Mouse (Mus musculus) ES-E14 (cell line): ENCODE results near the gene Tnfaip3. TPM values are rescaled to one million over a fixed set of nuclear protein-coding genes. Genes with fewer than 3 reads are reported as not detected.

Source experiments
- DNase-seq: peaks from one replicate; pipeline ENCODE4 v3.0.0-alpha.2; 2013; ENCODE audit warnings: low read depth, low spot score
- H3K27ac ChIP-seq: 2 replicates; pipeline ENCODE4 v1.5.1; 2012; ENCODE audit warnings: low read depth, mild to moderate bottlenecking, low read length, moderate library complexity, mixed read lengths; ENCODE audit not compliant: poor library complexity, insufficient read depth, severe bottlenecking
- H3K36me3 ChIP-seq: 2 replicates; pipeline ENCODE4 v1.6.1; 2012; ENCODE audit warnings: mild to moderate bottlenecking, low read length, moderate library complexity, mixed read lengths; ENCODE audit not compliant: control insufficient read depth, poor library complexity, insufficient read depth, severe bottlenecking
- H3K4me1 ChIP-seq, 2 experiments: fragments of 150-350 bp in 1 of 2; sonication (generic) in 1 of 2; 2 replicates each; pipeline ENCODE4 v1.6.1; 2012; ENCODE audit warnings: low read length in 2 of 2, mild to moderate bottlenecking in 1 of 2, mixed read lengths in 1 of 2; ENCODE audit not compliant: control insufficient read depth in 2 of 2, insufficient read depth in 2 of 2, poor library complexity in 1 of 2
- H3K4me3 ChIP-seq, 2 experiments: fragments of 150-350 bp in 1 of 2; sonication (generic) in 1 of 2; 2 replicates each; pipeline ENCODE4 v1.5.1; 2012; ENCODE audit warnings: low read length in 2 of 2, low read depth in 1 of 2, mild to moderate bottlenecking in 1 of 2, mixed read lengths in 1 of 2; ENCODE audit not compliant: insufficient read depth in 1 of 2, poor library complexity in 1 of 2, severe bottlenecking in 1 of 2
- H3K9ac ChIP-seq: 2 replicates; pipeline ENCODE4 v1.6.1; 2012; ENCODE audit warnings: low read depth, mild to moderate bottlenecking, low read length, mixed read lengths; ENCODE audit not compliant: poor library complexity, insufficient read depth, severe bottlenecking
- H3K9me3 ChIP-seq: fragments of 150-350 bp; sonication (generic); 2 replicates; pipeline ENCODE4 v1.6.1; 2012; ENCODE audit warnings: low read depth, mild to moderate bottlenecking, low read length; ENCODE audit not compliant: control insufficient read depth, insufficient read depth
- CHD2 ChIP-seq: IDR thresholded peaks from 2 replicates; pipeline ENCODE4 v1.6.1; 2014; ENCODE audit warnings: mild to moderate bottlenecking, low read depth, low read length, inconsistent platforms
- HCFC1 ChIP-seq: IDR thresholded peaks from 2 replicates; pipeline ENCODE4 v1.6.1; 2012; ENCODE audit warnings: low read length, inconsistent platforms, borderline replicate concordance; ENCODE audit not compliant: insufficient read depth
- MAFK ChIP-seq: IDR thresholded peaks from 2 replicates; pipeline ENCODE4 v1.6.1; 2014; ENCODE audit warnings: mild to moderate bottlenecking, low read depth, low read length, inconsistent platforms; ENCODE audit not compliant: insufficient read depth
- ZC3H11A ChIP-seq: IDR thresholded peaks from 2 replicates; pipeline ENCODE4 v1.6.1; 2012; ENCODE audit warnings: low read depth, mild to moderate bottlenecking, inconsistent platforms, low read length, borderline replicate concordance
- ZNF384 ChIP-seq: IDR thresholded peaks from 2 replicates; pipeline ENCODE4 v1.6.1; 2012; ENCODE audit warnings: low read depth, low read length, inconsistent platforms
- in situ Hi-C, 2 experiments: fragments of 600-800 bp; cut with MboI; formaldehyde crosslinking; loops; one replicate each; pipeline ENCODE4 v1.15.1; 2025; ENCODE audit warnings: low sequenced_read_pairs in 2 of 2, inconsistent platforms in 1 of 2; ENCODE audit not compliant: unreplicated experiment in 2 of 2
- total RNA-seq: library from RNA; depleted of rRNA; stranded (reverse); fragments of 300-350 nt; gene quantifications from 2 replicates; pipeline ENCODE4 v1.2.3, GENCODE M21; 2012

Gene Tnfaip3
- total RNA-seq, 1 experiment: 3.9 TPM

DNA sequence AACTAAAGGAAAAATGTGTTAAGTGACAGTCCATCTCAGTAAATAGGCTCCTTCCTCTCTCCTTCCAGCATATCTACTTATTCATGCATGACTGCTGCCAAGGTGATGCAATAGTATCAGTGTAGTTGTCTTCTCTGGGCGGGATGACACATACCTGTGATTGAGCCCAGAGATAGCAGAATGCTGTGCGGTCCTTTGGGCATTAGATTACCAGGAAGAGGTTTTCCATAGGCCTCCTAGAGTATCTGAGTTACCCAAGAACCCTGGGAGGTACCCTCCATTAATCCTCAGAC is 27.6 kb downstream of the Tnfaip3 start:
- no peak overlapping the region for H3K9ac ChIP-seq
- no peak overlapping the region for H3K4me3 ChIP-seq
- no peaks in the 10 kb centered on the region for H3K36me3 ChIP-seq
- H3K4me1 ChIP-seq: no peaks in the 10 kb centered on the region
- TF ChIP-seq HCFC1 (no peak), ZC3H11A (no peak), CHD2 (no peak), ZNF384 (no peak), MAFK (no peak)
- H3K9me3 ChIP-seq: no peaks in the 10 kb centered on the region
- in situ Hi-C loops: no loop called here
- DNase-seq: no peak
- H3K27ac ChIP-seq: no peak overlapping the region

DNA sequence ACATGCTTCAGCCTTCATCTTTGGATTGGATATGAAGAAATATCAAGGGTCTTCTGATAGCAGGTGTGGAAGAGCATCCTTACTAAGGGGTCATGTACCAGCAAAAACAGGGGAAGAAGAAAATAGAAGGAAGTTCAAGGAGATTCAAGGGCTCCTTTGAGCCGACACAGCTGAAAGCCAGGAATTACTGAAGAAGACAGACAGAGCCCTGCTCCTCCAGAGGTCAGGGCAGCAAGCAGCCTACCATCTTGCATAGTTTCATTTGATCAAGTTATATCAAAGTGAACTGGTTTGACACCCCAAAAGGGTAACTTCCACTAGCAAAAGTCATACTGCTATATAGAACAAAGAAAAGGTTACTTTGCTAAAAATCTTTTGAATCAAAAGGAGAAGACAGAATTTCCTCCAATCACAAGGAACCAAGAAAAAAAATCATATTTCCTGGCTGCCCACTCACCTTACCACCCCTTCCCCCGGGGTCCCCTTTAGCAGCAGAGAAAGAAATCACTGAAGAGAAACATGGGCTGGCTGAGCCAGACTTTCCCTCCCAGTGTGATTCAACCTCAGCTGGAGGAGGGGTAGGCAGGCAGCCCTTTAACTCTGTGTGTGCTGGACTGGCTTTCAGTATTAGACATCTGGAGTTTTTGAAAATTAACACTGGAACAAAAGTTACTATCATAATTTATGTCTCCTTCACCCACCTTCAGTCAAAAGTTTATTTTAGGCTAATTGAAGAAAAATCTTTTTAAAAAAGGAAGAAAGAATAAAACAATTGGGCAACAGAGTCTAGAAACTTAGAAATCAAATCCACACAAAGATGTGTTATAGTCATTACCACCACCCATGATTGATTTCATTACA is 28.2 kb downstream of the Tnfaip3 start:
- TF ChIP-seq ZC3H11A: no peak
- no peak for TF ChIP-seq HCFC1
- no peak for TF ChIP-seq MAFK
- TF ChIP-seq ZNF384: no peak
- TF ChIP-seq CHD2: no peak
- no peak for DNase-seq
- in situ Hi-C loops: no loop called here
- no peak overlapping the region for H3K4me3 ChIP-seq
- no peak overlapping the region for H3K27ac ChIP-seq
- H3K4me1 ChIP-seq: no peaks in the 10 kb centered on the region
- no peak overlapping the region for H3K9ac ChIP-seq
- H3K9me3 ChIP-seq: no peaks in the 10 kb centered on the region
- H3K36me3 ChIP-seq: no peaks in the 10 kb centered on the region

DNA sequence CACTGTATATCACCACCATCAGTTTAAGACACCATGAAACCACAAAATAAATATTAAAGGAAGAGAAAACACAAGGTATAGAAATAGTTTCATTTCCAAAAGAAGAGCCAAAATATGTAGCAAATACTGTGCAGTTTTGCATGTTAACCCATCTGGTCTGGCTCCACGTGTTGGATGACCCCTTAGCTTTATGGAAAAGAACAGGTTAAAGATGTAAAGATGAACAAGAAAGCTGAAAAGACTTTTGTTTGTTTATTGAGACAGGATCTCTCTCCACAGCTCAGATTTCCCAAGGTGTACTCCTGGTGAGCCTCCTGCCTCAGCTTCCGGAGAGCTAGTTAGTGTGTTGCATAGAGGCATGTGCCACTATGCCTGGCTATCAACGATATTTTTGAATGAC is 29.9 kb downstream of the Tnfaip3 start:
- no peak overlapping the region for H3K9ac ChIP-seq
- H3K27ac ChIP-seq: no peak overlapping the region
- no peak overlapping the region for H3K4me3 ChIP-seq
- no peak for DNase-seq
- H3K36me3 ChIP-seq: no peaks in the 10 kb centered on the region
- H3K9me3 ChIP-seq: no peaks in the 10 kb centered on the region
- no peaks in the 10 kb centered on the region for H3K4me1 ChIP-seq
- in situ Hi-C loops: no loop called here
- TF ChIP-seq ZNF384 (no peak), MAFK (no peak), HCFC1 (no peak), CHD2 (no peak), ZC3H11A (no peak)

DNA sequence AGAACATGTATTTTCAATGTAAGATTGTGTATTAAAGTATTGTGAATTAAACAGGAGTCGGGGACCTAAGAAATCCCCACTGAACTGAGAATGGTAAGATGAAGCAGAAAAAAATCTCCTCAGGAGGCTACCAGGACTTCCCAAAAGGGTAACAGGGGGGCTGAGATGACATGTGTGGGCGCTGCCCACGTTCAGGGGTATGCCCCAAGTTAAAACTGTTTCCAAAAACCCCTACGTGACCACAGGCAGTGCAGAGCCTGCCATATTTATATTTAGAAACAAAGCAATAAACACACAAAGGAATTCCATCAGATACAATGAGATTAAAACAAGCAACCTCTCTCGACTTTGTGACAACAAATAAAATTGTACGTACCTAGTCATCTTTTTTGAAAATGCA is 31.9 kb downstream of the Tnfaip3 start:
- H3K9me3 ChIP-seq: no peaks in the 10 kb centered on the region
- DNase-seq: no peak

More for the DNA sequence above, 31.9 kb downstream of the Tnfaip3 start:
- no peaks in the 10 kb centered on the region for H3K4me1 ChIP-seq
- no peaks in the 10 kb centered on the region for H3K36me3 ChIP-seq
- H3K9ac ChIP-seq: no peak overlapping the region
- H3K27ac ChIP-seq: no peak overlapping the region
- in situ Hi-C loops: no loop called here
- no peak overlapping the region for H3K4me3 ChIP-seq
- TF ChIP-seq ZNF384 (no peak), MAFK (no peak), CHD2 (no peak), HCFC1 (no peak), ZC3H11A (no peak)
